Mouse (Mus musculus) lung, postnatal 4 days (tissue): Measurements from ENCODE around the gene Prg4.

ENCODE experiments used
- DNase-seq, 2 experiments: peaks; one replicate each; pipeline ENCODE4 v3.0.0; 2021

Gene Prg4

DNA sequence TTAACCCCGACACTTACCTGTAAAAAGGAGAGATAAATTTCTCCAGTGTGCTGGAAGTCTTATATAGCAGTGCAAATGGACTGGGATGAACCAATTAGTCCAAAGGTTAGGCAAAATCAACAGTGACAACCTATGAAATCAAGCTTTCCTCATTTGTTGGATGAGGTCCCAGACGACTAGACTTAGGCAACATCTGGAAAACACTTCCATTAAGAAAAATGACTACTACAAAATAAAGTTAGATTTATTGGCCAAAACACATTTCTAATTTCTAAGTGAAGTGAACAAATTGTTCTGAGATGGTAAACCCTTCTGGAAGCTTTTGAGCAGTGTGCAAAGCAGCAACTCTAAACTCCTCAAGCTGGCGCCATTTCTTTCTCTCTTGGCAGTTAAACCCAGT, at the start of gene Prg4:
TSS of gene Prg4 (minus strand) at position 34 of the 400 bp plus-strand sequence.
- no peak for DNase-seq

DNA sequence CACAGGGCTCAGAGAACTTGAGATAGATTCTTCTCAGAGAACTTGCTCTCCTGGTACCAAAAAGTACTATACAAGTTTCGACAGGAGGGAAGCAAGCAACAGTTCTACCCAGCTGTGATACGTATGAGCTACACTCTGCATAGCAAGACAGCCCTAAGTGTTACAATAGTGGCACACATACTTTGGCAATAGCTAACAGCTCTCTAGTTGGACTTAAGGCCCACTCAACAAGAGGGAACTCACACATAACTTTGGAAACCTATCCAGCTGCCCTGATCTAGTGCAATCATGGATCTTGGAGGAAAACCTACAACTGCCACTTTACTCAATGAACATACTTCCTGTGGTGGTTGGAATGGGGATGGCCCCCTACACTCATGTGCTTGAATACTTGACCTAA, 47.1 kb upstream of the Prg4 start:
- DNase-seq, result no peak

DNA sequence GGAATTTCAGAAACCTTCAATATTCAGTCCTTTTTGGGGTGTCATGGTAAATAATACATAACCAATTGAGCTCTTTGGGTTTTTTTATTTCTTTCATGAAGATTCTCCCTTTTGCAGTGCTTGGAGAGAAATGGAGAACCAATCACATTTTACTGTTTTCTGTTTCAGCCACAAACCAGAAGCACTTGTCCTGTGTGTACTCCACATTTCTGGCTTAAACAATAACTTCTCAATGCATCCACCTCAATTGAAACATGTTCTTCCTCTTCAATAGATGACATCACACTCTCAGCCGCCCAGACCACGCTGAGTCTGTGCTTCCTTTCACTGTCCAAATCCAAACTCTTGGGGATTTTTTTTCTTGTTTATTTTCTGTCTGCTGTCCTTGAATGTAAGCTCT, 39.8 kb upstream of the Prg4 start:
- no peak for DNase-seq

DNA sequence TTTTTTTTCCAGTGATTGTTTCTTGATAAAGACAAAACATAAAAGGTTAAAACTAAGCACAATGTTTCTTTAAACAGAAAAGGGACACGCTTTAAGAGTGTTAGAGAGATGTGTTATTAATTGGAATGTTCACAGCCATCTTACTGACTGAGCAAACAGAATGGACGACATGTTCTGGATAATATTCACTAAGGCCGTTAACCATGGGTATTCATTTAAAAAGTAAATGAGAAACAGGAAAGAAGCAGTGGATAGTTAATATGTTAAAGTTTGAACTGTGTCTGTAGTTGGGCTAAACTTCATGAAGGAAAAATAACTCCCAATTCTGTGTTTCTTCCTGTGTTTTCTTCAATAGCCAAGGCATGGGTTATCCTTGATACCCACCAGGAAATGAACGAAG, 37.4 kb upstream of the Prg4 start:
- DNase-seq, result no peak

DNA sequence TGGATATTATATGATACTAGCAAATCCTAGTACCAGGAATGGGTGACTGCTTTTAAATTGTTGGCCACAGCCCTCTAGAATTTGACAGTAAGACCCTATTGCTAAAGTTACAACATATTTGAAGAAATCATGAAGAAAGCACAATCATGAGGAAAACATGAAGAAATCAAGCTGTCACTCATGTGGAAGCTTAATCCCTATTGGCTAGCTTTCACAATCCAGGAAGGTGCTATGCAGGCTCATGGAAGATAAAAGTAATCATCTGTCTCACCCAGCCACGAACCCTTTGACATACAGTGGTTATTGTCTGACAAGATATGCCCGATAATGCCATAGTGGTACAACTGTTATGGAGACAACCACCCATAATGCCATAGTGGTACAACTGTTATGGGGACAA, 32.2 kb upstream of the Prg4 start:
- no peak for DNase-seq

DNA sequence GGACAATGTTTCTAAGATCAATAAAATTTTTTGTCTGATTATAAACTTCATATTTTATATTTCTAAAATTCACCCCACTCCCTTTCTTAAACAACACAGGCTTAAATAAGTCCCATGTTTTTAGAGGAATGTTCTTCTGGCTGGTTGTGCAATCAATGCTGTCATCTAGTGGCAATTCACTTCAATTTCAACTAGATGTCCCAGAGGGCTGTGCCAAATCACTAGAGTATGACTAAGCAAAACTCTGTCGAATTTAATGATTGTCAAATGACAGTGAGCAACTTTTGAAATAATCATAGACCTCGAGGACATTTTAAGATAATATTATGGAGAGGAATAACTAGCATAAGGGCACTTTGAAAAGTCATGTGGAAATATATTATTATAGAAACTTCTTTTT, 31.7 kb upstream of the Prg4 start:
- DNase-seq, result no peak

DNA sequence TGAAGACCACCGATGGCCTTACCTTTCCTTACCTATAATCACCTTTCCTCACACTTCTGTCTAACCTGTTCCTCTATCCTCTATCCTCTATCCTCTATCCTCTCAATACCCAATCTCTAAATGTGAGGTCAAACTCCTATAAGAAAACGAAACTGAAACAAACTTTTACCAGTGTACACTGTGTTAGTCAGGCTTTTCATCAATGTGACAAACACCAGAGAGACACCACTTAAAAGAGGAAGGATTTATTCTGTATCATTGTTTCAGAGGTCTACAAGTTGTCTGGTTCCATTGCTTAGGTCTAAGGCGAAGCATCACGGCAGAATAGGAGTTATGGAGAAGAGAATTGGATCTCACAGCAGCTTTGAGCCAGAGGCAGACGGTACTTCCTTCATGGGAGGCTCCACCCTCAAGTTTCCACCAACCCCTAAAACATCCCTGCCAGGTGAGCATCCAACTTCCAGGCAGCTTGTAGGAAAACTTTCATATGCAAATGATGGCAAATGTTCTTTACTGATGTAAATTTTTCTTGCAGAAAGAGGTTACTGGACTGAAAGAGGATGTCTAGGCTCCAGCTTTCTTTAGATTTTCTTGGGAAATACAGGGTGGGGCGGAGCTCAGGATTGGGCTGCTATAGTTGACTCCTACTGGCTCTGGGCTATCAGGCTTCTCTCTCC, 30.8 kb upstream of the Prg4 start:
- DNase-seq, result no peak

DNA sequence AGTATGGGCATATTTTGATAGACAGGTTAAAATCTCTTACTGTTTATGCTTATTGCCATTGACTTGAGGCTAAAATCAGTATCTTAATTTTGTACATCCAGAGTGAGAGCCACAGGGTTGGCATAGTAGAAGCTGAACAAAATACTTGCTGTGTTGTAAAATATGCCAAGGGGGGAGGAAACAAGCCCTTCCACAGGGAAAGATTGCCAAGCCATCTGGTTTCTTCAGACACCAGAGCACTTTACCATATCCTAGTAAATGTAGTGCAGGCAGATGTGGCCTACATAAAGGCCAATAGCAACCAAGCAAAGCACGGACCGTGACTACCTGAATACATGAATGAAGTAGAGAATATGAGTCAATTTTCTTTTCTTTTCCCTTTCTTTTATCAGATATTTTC, 23.2 kb upstream of the Prg4 start:
- DNase-seq, result no peak

DNA sequence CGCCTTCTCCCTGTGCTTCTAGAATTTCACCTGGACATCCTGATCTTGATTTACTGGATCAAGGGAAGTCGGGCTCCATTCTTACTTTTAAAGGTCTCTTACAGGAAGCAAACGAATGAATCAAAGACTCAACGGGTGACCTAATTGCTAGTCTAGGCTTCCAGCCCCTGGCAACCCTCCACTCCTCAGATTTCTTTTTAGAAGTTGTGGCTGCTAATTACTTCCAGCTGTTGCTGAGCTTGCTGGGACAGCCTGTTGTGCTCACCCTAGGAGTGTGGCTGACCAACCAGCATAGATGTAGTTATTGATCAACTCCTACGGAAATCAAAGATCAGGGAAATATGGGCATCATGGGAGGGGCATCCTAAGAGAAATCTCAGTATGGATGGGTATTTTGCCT, 14.7 kb upstream of the Prg4 start:
- no peak for DNase-seq

DNA sequence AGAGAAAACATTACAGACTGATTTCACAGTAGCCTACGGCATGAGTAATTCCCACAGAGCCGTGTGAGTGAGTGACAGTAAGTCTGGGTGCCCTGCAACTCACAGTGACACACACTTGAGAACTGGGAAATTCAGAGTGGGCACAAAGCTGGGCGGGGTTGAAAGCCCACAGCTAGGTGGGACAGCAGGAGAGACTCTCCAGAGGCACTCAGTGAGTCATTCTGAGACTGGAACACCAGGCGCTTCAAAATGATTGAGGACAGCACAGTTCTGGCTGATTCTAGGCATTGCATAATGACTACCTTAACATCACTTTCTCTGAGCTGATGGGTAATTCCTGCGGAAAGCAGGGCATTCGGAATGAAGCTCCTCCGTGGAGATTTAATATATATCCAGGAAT, 6.6 kb upstream of the Prg4 start:
- no peak for DNase-seq

DNA sequence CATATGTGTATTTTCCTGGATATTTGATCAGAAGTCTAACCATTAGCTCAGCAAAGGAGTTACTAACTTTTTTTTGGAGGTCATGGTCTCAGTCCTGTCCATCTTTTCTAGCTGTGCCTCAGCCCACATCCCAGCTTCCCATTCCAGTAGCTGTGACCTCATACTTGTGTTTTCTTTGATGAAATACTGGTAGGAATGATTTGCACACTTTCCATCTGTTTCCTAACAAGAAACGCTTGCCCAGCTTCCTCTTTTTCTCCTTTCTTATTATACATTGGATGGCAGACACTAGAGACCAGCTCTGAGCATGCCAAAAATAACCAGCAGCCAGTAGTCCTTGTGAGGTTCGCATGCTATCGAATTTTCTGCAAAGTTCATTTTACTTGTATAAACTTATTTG, 4.0 kb upstream of the Prg4 start:
- DNase-seq, result no peak

DNA sequence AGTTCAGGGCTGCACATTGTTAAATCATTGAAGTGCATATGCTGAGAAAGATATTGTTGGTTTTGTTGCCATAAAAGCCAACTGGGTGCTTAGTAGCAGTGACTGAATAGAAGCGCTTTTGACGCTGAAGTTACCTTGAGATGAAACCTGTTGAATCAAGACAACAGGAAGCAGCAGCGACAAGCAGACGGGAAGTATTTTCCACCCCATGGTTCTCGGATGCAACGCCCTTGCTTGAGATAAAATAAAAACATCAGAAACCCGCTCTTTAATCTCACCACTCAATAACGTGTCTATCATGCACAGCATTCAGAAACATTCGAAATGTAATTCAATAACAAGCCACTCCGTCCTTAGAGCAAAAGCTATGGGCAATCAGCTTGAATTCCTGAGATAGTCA, 601 bp downstream of the Prg4 start:
- no peak for DNase-seq

DNA sequence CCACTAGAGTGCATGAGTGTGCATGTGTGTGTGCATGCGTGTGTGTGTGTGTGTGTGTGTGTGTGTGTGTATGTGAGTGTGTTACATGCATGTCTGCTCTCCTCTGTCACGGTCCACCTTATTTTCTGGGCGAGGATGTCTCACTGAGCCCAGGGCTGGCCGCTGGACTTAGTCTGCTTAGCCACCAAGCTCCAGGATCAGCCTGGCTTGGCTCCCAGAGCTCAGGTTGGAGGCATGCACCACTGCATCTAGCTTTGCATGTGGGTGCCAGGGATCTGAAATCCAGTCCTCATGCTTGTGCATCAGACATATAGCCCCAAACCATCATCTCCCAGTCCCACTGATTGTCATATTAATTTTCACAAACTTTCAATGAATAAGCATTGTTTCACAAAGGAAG, 2.3 kb downstream of the Prg4 start:
- DNase-seq, result no peak

DNA sequence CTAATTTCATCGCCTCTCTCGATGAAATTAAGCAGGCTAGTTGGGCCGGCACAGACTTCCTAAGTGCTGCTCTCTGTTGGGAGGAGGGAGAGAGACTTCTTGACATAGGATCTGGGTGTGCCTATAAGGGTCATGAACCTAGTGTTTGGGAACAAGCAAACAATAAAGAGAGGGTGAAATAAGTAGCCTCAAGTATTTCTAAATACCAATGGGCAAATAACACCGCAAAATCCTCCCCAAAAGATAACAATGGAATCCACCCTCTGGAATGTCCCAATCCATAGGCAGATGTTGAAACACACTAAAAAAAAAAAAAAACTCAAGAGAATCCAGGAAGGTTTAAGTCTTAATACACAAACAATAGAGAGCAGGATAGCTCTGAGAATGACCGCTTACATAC, 2.9 kb downstream of the Prg4 start:
- no peak for DNase-seq

DNA sequence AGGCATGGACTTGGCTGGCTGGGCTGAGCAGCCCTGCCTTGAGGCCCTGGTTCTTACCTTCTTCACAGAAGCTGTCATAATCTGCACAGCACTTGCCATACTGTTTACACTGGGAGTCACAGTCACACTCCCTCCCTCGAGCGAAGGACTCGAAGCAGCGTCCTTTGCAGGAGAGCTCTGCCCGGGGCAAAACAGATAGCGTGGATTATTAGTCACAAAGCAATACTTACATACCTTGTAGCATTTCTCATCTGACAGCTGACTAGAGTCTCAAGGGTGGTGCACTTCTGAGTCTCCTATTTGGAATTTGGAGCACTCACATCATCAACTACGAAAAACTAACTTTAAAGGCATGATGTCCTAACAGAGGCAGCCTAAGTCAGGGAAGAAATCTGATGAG, 5.4 kb downstream of the Prg4 start:
- no peak for DNase-seq

DNA sequence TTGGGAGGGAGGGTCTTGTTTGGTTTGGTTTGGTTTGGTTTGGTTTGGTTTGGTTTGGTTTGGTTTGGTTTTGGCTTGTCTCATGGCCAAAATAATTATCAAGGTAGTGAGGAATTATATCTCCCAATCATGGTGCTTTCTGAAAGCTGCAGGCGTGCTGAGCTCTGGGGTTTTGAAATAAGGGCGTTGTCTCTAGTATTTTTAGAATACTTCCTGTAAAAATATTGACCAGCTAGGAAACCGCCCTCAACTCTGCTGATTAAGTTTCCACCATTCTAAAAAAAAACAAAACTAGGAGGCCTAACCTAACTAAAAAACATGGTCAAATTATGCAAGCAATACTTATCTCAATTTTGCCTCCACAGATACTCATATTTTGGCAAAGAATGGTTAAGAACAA, 6.4 kb downstream of the Prg4 start:
- no peak for DNase-seq

DNA sequence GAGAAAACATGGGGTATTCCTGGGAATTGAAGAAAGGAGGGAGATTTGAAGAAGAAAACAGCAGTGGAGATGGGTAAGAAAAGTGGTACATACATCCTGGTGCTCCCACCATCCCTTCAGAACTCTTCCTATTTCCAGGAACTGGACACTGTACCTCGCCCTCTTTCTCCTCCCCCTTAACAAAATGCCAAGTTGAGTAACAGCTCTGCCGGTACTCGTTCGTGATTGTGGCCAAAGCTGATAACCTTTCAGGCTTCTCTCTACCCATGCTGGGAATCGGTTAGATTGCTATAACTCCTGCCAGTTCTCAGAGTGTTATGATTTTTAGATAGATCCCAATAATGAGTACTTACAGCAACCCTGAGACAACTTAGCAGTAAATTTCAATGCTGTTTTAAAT, 7.0 kb downstream of the Prg4 start:
- DNase-seq, result no peak

DNA sequence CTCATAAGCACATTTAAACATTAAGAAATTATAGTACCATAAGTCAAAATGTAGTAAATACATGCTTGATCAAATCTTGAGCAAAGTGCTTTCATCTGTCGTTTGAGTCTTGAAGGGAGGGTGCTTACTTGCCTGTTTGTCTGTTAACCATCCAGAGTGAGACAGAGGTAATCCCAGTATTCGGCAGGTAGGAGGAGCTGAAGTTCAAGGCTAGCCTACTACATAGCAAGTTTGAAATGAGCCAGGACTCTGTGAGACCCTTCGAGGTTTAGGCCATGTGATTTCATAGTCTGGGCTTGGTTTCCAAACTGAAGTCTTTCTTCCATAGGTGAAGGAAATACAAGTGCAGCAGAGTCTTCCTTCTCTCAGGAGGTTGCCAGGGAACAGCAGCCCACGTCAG, 24.2 kb downstream of the Prg4 start:
- no peak for DNase-seq

DNA sequence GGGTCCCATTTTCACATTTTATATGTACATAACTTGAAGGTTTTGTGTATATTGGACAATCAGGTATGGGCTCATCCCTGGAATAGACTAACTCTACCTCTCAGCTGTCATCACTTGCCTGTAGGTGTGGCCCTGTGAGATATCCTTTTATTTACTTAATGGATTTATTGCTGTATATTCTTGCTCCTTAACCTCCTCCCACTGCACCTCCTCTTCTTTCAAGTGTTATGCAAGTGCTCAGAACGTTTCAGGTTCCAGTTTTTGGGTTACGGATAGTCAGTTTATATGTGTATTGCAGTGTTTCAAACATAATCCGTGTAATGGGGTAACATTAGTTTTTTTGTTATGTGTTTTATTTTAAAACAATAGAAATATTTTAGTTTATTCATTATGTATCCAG, 27.3 kb downstream of the Prg4 start:
- no peak for DNase-seq

DNA sequence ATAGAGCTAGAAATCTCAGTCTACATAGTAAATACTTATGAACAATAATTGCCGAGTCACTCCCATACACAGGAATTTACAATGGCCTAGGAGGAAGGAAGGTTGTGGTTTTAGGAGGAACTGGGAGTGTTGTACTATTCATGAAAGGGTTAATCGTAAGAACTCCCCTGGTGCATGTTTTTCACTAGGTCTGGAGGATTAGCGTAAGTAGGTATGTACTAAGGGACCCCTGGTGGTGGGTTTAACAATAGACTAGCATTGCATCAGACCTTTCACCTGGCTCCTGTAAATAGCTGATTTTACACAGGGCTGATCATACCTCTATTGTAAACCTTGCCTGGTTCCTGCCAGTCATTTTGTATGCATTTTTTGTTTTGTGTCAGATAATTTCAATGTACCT, 39.7 kb downstream of the Prg4 start:
- DNase-seq, result no peak

DNA sequence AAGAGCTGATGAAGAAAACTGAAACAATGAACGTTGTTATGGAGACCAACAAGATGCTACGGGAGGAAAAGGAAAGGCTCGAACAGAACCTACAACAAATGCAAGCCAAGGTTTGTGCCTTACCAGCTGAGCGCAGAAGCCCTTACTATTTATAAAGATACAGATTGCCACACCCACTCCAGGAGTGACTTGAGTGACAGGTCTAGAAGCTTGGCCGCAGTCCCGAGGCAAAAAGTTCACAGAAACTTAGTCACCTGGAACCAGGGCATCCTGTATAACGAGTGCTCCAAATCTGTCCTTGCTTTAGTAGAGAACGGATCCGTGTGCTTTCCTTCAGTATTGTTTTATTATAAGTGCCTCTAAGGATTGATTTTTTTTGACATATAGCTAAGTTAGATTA, 40.3 kb downstream of the Prg4 start:
- DNase-seq, result no peak

DNA sequence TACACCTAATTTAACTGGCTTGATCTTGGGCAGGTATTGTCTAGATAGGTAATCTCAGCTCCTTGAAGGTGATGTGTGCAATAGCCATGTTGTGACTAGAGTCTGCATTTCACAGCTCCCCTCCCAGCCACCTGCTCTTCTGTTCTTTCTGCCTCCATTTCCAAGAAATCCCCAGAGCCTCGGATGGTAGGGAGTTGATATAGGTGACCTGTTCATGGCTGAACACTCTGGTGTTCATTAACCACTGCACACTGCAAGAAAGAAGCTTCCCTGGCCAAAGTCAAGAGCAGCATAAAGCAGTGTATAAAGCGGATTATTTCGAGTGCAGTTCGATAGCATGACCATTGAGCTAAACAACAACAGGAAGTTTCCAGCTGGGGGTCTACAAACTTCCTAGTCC, 47.5 kb downstream of the Prg4 start:
- no peak for DNase-seq

DNA sequence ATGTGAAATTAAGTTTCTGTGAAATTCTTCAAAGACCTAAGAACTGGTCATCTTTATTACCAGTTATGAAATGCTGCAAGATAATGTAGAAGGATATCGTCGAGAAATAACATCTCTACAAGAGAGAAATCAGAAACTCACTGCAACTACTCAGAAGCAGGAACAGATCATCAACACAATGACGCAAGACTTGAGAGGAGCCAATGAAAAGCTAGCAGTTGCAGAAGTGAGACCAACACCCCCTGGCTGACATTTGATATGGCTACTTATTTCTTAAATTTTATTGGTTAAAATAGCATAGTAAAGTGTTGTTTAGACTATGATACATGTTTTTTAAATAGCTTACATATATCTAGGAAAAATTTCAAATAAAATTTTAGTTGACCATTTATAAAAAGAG, 50.0 kb downstream of the Prg4 start:
- DNase-seq, result no peak

DNA sequence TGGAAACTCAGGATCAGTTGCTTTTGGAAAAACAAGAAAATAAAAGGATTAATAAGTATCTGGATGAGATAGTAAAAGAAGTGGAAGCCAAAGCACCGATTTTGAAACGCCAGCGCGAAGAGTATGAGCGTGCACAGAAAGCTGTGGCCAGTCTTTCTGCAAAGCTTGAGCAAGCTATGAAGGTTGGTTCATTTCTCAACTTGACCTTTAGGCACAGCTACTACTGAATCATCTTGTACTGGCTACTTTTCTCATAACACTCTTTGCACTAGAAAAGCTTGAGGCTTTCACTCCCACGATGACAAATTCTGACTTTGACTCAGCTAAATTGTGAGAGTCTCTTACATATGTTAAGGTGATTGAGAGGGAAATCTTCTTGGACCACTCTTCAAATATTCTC, 56.0 kb downstream of the Prg4 start:
- DNase-seq, result no peak

DNA sequence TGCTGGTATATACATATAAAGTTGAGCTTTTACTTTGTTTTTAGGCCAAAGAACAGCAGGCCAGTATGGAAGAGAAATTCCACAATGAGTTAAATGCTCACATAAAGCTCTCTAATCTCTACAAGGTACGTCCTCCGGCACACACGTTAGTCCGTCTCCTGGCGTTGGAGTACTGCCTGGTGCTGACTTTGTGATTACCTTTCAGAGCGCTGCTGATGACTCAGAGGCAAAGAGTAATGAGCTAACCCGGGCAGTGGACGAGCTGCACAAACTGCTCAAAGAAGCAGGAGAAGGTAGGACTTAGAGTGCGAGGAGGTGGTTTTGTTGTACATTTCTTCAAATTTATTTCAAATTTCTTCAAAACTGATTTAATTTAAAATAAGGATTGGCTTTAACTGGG, 58.7 kb downstream of the Prg4 start:
- no peak for DNase-seq

DNA sequence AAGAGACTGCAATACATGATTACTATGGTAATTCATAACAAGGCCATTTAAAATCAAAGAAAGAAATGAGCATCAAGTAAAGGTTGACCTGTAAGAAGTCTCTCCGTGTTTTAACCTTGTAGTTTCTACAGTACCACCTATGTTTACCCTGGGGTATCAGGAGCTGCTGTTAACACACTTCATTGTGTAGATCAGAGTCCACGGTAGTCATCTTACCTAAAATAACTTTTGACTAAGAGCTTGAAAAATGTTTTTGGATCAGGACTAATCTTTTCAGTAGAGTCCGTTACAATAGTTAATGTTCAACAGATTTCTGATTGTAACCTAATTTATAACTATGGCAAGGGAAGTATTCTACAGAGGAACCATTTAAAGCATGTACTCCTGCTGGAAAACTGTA, 61.4 kb downstream of the Prg4 start:
- no peak for DNase-seq
